Mouse (Mus musculus) heart, postnatal 0 days (tissue): ENCODE results near the gene Zcchc2.

Experiments used
- CTCF ChIP-seq: IDR thresholded peaks from 2 replicates; pipeline ENCODE4 v1.5.1; 2016; ENCODE audit warnings: antibody characterized with exemption, control low read depth, low read depth
- EP300 ChIP-seq: IDR thresholded peaks from 2 replicates; pipeline ENCODE4 v1.6.1; 2016; ENCODE audit warnings: antibody characterized with exemption, low read depth

DNA sequence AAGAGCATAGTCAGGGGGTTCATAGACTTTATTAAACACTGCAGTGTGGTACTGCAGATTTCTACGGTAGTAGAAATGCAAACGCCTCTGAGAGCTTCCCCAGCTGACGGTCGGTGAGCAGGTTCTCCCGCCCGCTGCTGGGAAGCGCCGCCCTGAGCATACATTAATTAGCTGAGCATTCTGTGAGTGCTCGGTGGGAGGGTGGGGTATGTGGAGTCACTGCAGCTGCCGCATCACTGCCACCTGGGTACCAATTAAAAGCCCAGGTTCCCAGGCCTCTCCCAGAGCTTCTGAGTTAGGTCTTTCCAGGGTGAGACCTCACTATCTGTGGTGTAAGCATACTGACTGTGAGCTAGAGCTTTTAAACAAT lies 81.8 kb downstream of the Zcchc2 start:
- TF ChIP-seq CTCF: no peak
- no peak for TF ChIP-seq EP300
